Mouse (Mus musculus) ES-Bruce4 (cell line): ENCODE results near the gene Macrod2.

Experiments used
- CTCF ChIP-seq: IDR thresholded peaks from one replicate; pipeline ENCODE4 v1.8.1; 2011; ENCODE audit warnings: low read depth, low read length
- EP300 ChIP-seq: IDR thresholded peaks from 2 replicates; pipeline ENCODE4 v1.6.1; 2011; ENCODE audit warnings: low read depth, low read length; ENCODE audit not compliant: insufficient read depth

- TF ChIP-seq CTCF (no peak), EP300 (no peak)
Observed at GRCm38 (mm10) chr2:142186922-142187321, 1791.8 kb downstream of the Macrod2 start.
